Mouse (Mus musculus) heart, adult 10 weeks (tissue): Measurements from ENCODE around the gene Supt16. TPM values are rescaled to one million over a fixed set of nuclear protein-coding genes. Genes with fewer than 3 reads are reported as not detected.

ENCODE experiments used
- polyA plus RNA-seq: library from polyadenylated mRNA; stranded (reverse); fragments of 350-450 nt; fragmentation: Illumina TruSeq; extraction: RNeasy Lipid Tissue Mini Kit (QIAGEN cat#74804); gene quantifications from one replicate; pipeline ENCODE4 v1.2.3, GENCODE M21; 2014; ENCODE audit warnings: low read depth, low replicate concordance

Gene Supt16
- polyA plus RNA-seq, result 16.8 TPM

DNA sequence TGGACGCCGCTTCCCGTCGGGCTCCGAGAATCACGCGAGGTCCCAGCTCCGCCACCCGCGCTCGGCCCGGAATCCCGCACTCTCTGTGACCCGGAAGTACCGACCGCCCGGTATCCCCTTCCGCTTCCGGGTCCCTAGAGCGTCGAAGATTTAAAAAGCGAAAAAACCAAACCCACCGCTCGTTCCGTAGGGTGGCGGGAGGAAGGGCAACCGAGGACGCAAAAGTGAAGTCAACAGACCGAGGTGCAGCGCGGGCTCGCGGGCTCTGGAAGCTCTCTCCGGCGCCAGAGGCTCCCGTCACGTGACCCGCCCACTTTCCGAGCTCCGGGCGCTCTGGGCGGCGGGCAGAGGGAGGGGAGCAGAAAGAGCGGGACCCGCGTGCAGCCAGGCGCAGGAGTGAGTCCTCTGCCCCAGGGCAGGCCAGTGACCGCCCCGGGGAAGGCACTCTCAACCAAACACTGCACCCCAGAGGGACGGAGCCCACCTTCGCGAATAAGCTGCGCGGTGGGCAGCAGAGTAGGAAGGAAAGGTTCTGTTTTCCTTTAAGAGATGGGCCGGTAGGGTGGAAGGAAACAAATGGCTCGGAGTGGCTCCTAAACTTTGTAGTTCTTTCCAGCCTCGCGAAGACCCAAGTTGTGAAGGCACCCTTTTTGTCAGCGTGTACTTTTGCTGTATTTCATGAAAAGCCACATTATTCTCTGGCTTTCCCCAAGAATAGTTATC lies at the start of gene Supt16:
Supt16 (minus strand) TSS at position 261 of the 723 bp plus-strand sequence.

Other genes starting within 250 kb of the Supt16 start
- 40.6 TPM for gene Arhgef40, start 212.7 kb downstream of the Supt16 start, polyA plus RNA-seq
- 5.3 TPM for gene Tmem253, start 181.8 kb downstream of the Supt16 start, polyA plus RNA-seq
- 29.1 TPM for gene Zfp219, start 176.7 kb downstream of the Supt16 start, polyA plus RNA-seq
- gene Olfr221, start 155.0 kb downstream of the Supt16 start, polyA plus RNA-seq, result not detected
- gene Hnrnpc, start 93.4 kb downstream of the Supt16 start, polyA plus RNA-seq, result 157 TPM
- gene Rpgrip1, start 86.7 kb downstream of the Supt16 start, polyA plus RNA-seq, result 0.94 TPM
- 25.2 TPM for gene Chd8, start 60.4 kb upstream of the Supt16 start, polyA plus RNA-seq
- 20.1 TPM for gene Tox4, start 81.7 kb upstream of the Supt16 start, polyA plus RNA-seq
- gene Rab2b, start 82.1 kb upstream of the Supt16 start, polyA plus RNA-seq, result 6.3 TPM
- 22.1 TPM for gene Mettl3, start 107.7 kb upstream of the Supt16 start, polyA plus RNA-seq
- gene Sall2, start 131.3 kb upstream of the Supt16 start, polyA plus RNA-seq, result 1.6 TPM
- gene Olfr1513, start 159.0 kb upstream of the Supt16 start, polyA plus RNA-seq, result not detected
- gene Olfr1512, start 181.8 kb upstream of the Supt16 start, polyA plus RNA-seq, result not detected
- not detected for gene Olfr1511, start 200.0 kb upstream of the Supt16 start, polyA plus RNA-seq
- gene Olfr1510, start 217.0 kb upstream of the Supt16 start, polyA plus RNA-seq, result not detected
- gene Olfr1509, start 245.6 kb upstream of the Supt16 start, polyA plus RNA-seq, result not detected